Mouse (Mus musculus): ENCODE measurements at regions not wholly inside any gene's neighbourhood (a gene's known extent, or its start where the extent isn't known, plus 50 kb on each side); places are given as distances from the start of the nearest gene placed in this dataset.
A peak's percentile ranks its signal among the peaks of the same experiment; 100 is the strongest.

DNA sequence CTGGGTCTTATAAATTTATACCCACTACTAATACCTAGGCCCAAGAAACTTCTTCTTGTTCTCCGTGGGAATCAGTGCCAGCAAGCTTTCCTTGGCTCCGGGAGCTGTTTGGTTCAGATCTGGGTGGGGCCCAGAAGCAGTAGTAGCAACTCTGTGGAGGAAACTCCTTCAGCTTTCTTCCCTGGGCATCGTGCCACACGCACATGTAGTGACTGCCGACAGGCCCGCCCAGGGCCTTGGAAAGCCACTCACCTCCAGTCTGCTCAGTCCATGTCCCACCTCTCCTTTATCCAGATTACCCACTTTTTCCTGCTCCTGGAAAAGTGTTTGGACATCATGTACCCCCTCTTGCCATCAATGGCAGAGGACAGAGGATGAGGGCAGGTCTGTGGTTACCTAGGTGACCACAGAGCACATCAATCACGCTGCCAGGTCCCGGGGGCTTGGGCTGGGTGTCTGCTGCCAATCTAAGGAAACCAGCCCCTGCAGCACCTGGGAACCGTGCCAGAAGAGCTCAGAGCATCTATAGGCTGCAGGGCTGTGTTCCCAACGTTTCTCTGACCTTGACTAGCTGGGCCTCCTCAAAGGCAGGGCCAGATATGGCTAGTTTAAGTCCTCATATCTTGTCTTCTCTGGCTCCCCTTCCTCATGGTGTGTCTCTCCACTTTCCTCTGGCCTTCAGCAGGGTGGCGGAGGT, 63.1 kb upstream of the Mef2a start:
- H3K4me1 ChIP-seq (ENCODE audit: control insufficient read depth, insufficient read depth, low read length) = peaks cover 3% of the 10 kb centered on the region; the same call in 1 of the 2 replicates
- H3K27me3 ChIP-seq (ENCODE audit: control insufficient read depth, insufficient read depth, low read depth, low read length) = no peaks in the 10 kb centered on the region
- no peak overlapping the region for H3K27ac ChIP-seq (ENCODE audit: low read length)
- H3K4me2 ChIP-seq (ENCODE audit: low read length) = no peak overlapping the region
- H3K4me3 ChIP-seq (ENCODE audit: low read depth, low read length) = no peak overlapping the region
- no peaks in the 10 kb centered on the region for H3K9me3 ChIP-seq (replicated peaks; ENCODE audit: control insufficient read depth, low read length, poor library complexity, severe bottlenecking)
- no peaks in the 10 kb centered on the region for H3K36me3 ChIP-seq (ENCODE audit: control insufficient read depth, insufficient read depth, low read length)
- H3K9ac ChIP-seq (ENCODE audit: low read depth, low read length) = no peak overlapping the region
- WGBS = 56% methylated on average over 11 of the region's 11 CpGs
- ATAC-seq = peak; percentile 48

- no peak for ATAC-seq
- H3K4me3 ChIP-seq (ENCODE audit: low read depth, low read length) = no peak overlapping the region
- no peak overlapping the region for H3K9ac ChIP-seq (ENCODE audit: low read depth, low read length)
- H3K4me1 ChIP-seq (ENCODE audit: control insufficient read depth, insufficient read depth, low read length) = peaks cover 2% of the 10 kb centered on the region; the same call in 1 of the 2 replicates
- H3K36me3 ChIP-seq (ENCODE audit: control insufficient read depth, insufficient read depth, low read length) = no peaks in the 10 kb centered on the region
- WGBS = 84% methylated on average over 7 of the region's 7 CpGs
- H3K4me2 ChIP-seq (ENCODE audit: low read length) = no peak overlapping the region
- H3K27me3 ChIP-seq (ENCODE audit: control insufficient read depth, insufficient read depth, low read depth, low read length) = no peaks in the 10 kb centered on the region
- no peaks in the 10 kb centered on the region for H3K9me3 ChIP-seq (replicated peaks; ENCODE audit: control insufficient read depth, low read length, poor library complexity, severe bottlenecking)
- no peak overlapping the region for H3K27ac ChIP-seq (ENCODE audit: low read length)
Observed at GRCm38 (mm10) chr7:67430987-67431386, 58.3 kb upstream of the Mef2a start.

DNA sequence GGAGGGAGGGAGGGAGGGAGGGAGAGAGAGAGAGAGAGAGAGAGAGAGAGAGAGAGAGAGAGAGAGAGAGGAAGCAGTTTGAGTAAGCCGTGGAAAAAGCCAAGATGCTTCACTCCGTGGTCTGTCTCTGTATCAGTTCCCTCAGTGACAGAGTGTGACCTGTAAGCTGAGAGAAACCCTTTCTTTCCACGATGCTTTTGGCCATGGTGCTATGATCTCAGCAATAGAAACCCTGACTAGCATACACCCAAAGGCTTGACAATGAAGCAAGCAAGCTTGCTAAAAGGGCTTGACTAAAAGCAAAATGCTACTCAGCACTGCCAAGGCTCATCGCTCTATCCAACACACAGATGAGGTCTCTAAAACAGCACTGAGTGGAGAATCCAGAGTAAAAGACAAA, 57.4 kb upstream of the Mef2a start:
- Histone ChIP-seq H3K9me3 (replicated peaks; ENCODE audit: control insufficient read depth, low read length, poor library complexity, severe bottlenecking) (no peaks in the 10 kb centered on the region), H3K27me3 (ENCODE audit: control insufficient read depth, insufficient read depth, low read depth, low read length) (no peaks in the 10 kb centered on the region), H3K36me3 (ENCODE audit: control insufficient read depth, insufficient read depth, low read length) (no peaks in the 10 kb centered on the region), H3K4me1 (ENCODE audit: control insufficient read depth, insufficient read depth, low read length) (no peaks in the 10 kb centered on the region), H3K4me3 (ENCODE audit: low read depth, low read length) (no peak overlapping the region), H3K4me2 (ENCODE audit: low read length) (no peak overlapping the region), H3K9ac (ENCODE audit: low read depth, low read length) (no peak overlapping the region), H3K27ac (ENCODE audit: low read length) (no peak overlapping the region)
- ATAC-seq = no peak
- WGBS = 82% methylated on average over 4 of the region's 4 CpGs

DNA sequence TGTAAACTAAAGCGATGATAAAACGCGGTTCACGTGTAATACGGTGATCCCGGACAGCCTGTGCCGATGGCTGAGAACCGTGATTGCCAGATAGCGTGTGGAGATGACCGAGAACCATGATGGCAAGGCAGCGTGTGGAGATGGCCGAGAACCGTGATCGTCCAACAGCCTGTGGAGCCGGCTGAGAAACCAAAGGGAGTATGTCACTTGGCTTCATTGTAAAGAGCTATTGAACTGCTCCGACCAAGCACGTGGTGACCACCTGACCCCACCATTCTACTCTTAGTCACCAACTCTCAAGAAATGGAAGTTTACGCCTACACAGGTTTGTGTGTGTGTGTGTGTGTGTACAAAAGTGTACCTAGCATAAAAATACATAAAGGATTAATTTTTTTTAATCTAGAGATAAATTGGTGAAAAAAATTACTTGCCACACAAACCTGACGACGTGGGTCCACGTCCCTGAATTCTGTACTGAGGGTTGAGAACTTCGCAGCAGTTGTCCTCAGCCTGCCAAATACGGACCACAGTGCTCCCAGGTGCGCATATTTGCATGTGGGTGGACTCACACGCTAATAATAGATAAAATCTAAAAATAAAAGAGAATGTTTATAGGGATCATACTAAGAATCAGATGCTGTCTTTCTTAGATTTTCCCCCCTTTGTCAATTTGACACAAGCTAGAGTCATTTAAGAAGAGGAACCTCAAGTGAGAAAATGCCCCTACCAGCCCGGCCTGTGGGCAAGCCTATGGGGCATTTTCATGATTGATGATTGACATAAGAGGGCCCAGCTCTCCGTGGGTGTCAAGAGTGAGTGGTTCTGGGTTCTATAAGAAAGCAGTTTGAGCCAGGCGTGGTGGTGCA, 56.6 kb upstream of the Mef2a start:
- no peaks in the 10 kb centered on the region for H3K27me3 ChIP-seq (ENCODE audit: control insufficient read depth, insufficient read depth, low read depth, low read length)
- WGBS = 93% methylated on average over 28 of the region's 28 CpGs
- no peaks in the 10 kb centered on the region for H3K4me1 ChIP-seq (ENCODE audit: control insufficient read depth, insufficient read depth, low read length)
- H3K4me3 ChIP-seq (ENCODE audit: low read depth, low read length) = no peak overlapping the region
- ATAC-seq = no peak
- no peak overlapping the region for H3K4me2 ChIP-seq (ENCODE audit: low read length)
- no peak overlapping the region for H3K9ac ChIP-seq (ENCODE audit: low read depth, low read length)
- no peak overlapping the region for H3K27ac ChIP-seq (ENCODE audit: low read length)
- H3K9me3 ChIP-seq (replicated peaks; ENCODE audit: control insufficient read depth, low read length, poor library complexity, severe bottlenecking) = no peaks in the 10 kb centered on the region
- H3K36me3 ChIP-seq (ENCODE audit: control insufficient read depth, insufficient read depth, low read length) = no peaks in the 10 kb centered on the region

- no peak for ATAC-seq
- no peak overlapping the region for H3K4me2 ChIP-seq (ENCODE audit: low read length)
- no peak overlapping the region for H3K9ac ChIP-seq (ENCODE audit: low read depth, low read length)
- H3K4me1 ChIP-seq (ENCODE audit: control insufficient read depth, insufficient read depth, low read length) = no peaks in the 10 kb centered on the region
- H3K27ac ChIP-seq (ENCODE audit: low read length) = no peak overlapping the region
- H3K4me3 ChIP-seq (ENCODE audit: low read depth, low read length) = no peak overlapping the region
- no peaks in the 10 kb centered on the region for H3K27me3 ChIP-seq (ENCODE audit: control insufficient read depth, insufficient read depth, low read depth, low read length)
- no peaks in the 10 kb centered on the region for H3K9me3 ChIP-seq (replicated peaks; ENCODE audit: control insufficient read depth, low read length, poor library complexity, severe bottlenecking)
- 93% methylated on average over 3 of the region's 3 CpGs for WGBS
- H3K36me3 ChIP-seq (ENCODE audit: control insufficient read depth, insufficient read depth, low read length) = no peaks in the 10 kb centered on the region
Observed at GRCm38 (mm10) chr7:67428388-67428787, 55.7 kb upstream of the Mef2a start.

- Histone ChIP-seq H3K9ac (ENCODE audit: low read depth, low read length) (no peak overlapping the region), H3K9me3 (replicated peaks; ENCODE audit: control insufficient read depth, low read length, poor library complexity, severe bottlenecking) (no peaks in the 10 kb centered on the region), H3K27ac (ENCODE audit: low read length) (no peak overlapping the region), H3K4me1 (ENCODE audit: control insufficient read depth, insufficient read depth, low read length) (0 out of 2 replicates have a peak, but pooled peaks cover 3% of the 10 kb centered on the region), H3K4me3 (ENCODE audit: low read depth, low read length) (no peak overlapping the region), H3K36me3 (ENCODE audit: control insufficient read depth, insufficient read depth, low read length) (no peaks in the 10 kb centered on the region), H3K27me3 (ENCODE audit: control insufficient read depth, insufficient read depth, low read depth, low read length) (no peaks in the 10 kb centered on the region), H3K4me2 (ENCODE audit: low read length) (no peak overlapping the region)
- no peak for ATAC-seq
Observed at GRCm38 (mm10) chr7:67426076-67426475, 53.4 kb upstream of the Mef2a start.

DNA sequence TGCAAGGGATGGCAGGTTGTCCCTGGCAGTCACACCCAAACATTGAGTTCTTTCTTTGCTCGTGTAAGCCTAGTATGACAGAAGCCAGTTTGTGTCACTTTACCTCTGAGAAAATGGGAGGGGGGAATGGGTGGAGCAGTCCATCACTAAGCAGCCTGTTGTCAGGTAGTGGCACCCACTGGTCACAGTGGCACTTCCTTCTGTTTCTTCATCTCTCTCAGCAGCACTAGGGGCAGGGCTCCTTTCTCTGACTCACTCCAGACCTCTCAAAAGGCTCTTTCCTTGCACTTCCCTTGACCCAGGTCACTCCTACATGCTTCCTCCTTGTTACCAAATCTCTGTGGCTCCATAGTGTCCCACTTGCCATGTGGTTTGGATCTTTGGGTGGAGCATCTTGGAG, 52.9 kb upstream of the Mef2a start:
- no peaks in the 10 kb centered on the region for H3K27me3 ChIP-seq (ENCODE audit: control insufficient read depth, insufficient read depth, low read depth, low read length)
- 86% methylated on average over 1 of the region's 1 CpGs for WGBS
- 0 out of 2 replicates have a peak, but pooled peaks cover 3% of the 10 kb centered on the region for H3K4me1 ChIP-seq (ENCODE audit: control insufficient read depth, insufficient read depth, low read length)
- H3K9me3 ChIP-seq (replicated peaks; ENCODE audit: control insufficient read depth, low read length, poor library complexity, severe bottlenecking) = no peaks in the 10 kb centered on the region
- no peak overlapping the region for H3K4me2 ChIP-seq (ENCODE audit: low read length)
- ATAC-seq = no peak
- no peaks in the 10 kb centered on the region for H3K36me3 ChIP-seq (ENCODE audit: control insufficient read depth, insufficient read depth, low read length)
- H3K9ac ChIP-seq (ENCODE audit: low read depth, low read length) = no peak overlapping the region
- no peak overlapping the region for H3K4me3 ChIP-seq (ENCODE audit: low read depth, low read length)
- 0 out of 2 replicates have a peak overlapping the region, but pooled peaks have one; percentile 7 for H3K27ac ChIP-seq (ENCODE audit: low read length)

- Histone ChIP-seq H3K9ac (ENCODE audit: low read depth, low read length) (no peak overlapping the region), H3K4me2 (ENCODE audit: low read length) (no peak overlapping the region), H3K27me3 (ENCODE audit: control insufficient read depth, insufficient read depth, low read depth, low read length) (no peaks in the 10 kb centered on the region), H3K4me3 (ENCODE audit: low read depth, low read length) (no peak overlapping the region), H3K36me3 (ENCODE audit: control insufficient read depth, insufficient read depth, low read length) (no peaks in the 10 kb centered on the region), H3K27ac (ENCODE audit: low read length) (0 out of 2 replicates have a peak overlapping the region, but pooled peaks have one; percentile 7), H3K4me1 (ENCODE audit: control insufficient read depth, insufficient read depth, low read length) (0 out of 2 replicates have a peak, but pooled peaks cover 3% of the 10 kb centered on the region), H3K9me3 (replicated peaks; ENCODE audit: control insufficient read depth, low read length, poor library complexity, severe bottlenecking) (no peaks in the 10 kb centered on the region)
- 83% methylated on average over 8 of the region's 8 CpGs for WGBS
- ATAC-seq = no peak
Observed at GRCm38 (mm10) chr7:67424810-67425485, 52.3 kb upstream of the Mef2a start.
